Mouse (Mus musculus) layer of hippocampus, adult 8-10 months (tissue): Measurements from ENCODE around the gene Lap3. TPM values are rescaled to one million over a fixed set of nuclear protein-coding genes. Genes with fewer than 3 reads are reported as not detected.

Experiments used
- DNase-seq, 2 experiments: peaks; one replicate each; pipeline ENCODE4 v3.0.0; 2022; ENCODE audit warnings: low spot score in 2 of 2
- total RNA-seq, 4 experiments: library from RNA; stranded (reverse); gene quantifications; 2 replicates each; pipeline ENCODE4 v1.2.4; 2022

The Lap3 gene
- total RNA-seq, 4 experiments from 2014 or later, result 62.0 to 95.0 (median 71.4) TPM

GRCm38 (mm10) chr5:45495429-45495975 is 2.3 kb downstream of the Lap3 start:
- DNase-seq, result no peak

- DNase-seq, result no peak
Measured at GRCm38 (mm10) chr5:45496042-45496441, 2.9 kb downstream of the Lap3 start.

DNA sequence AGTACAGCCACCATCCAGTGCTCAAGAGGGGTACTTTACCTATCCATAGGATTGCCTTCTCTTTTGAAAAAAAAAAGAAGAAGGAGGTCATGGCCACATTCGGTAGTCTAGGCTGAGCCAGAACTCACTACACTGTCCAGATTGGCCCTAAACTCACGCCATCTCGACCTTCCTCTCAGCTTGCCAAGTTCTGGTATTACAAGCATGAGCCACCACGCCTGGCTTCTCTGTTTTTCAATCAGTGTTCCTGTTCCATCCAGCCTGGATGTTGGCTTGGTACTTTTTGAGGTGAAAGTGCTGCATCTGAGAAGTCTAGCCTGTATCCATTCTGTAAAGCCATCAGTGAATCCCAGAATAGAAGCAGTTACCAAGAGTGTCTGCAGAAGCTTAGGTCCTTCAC is 3.3 kb downstream of the Lap3 start:
- DNase-seq, result no peak

GRCm38 (mm10) chr5:45496930-45497550 is 3.9 kb downstream of the Lap3 start:
- DNase-seq, result no peak

DNA sequence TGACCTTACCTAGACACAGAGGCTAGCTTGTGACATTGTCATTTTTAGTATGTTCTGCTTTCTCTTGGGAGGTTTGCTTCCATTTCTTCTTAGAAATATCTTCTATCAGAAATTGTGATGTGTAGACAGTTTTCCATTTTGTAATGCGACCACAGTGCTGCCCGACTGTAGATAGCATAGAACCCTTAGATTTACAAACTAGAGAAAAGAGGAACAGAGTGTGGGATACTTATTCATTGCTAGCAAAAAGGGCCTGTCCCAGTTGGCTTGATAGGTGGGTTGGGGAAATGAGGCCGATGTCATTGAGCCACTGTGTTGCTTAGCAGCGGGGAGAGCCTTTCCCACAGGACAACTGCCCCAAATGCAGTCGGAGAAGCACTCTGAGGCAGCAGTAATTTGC is 4.4 kb downstream of the Lap3 start:
- DNase-seq, result no peak

DNA sequence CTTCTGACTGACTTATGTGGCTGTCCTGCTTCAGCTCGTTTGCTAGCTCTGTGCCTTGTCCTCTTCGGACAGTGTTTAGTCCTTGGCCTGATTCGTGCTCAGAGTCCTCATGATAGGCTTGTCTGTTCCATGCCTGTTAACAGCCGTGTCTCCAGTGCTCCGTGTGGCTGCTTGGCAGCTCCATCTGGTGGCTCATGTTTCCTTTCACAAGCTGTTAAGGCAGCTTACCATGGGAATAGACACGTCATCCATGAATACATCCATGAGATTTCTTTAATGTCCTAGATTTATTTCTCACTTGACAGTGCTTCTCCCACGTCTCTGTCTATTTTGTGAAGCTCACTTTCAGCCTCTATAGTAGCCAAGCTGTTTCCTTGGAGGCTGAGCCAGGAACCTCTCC is 16.9 kb downstream of the Lap3 start:
- DNase-seq, result peak; percentile 30 to 31

DNA sequence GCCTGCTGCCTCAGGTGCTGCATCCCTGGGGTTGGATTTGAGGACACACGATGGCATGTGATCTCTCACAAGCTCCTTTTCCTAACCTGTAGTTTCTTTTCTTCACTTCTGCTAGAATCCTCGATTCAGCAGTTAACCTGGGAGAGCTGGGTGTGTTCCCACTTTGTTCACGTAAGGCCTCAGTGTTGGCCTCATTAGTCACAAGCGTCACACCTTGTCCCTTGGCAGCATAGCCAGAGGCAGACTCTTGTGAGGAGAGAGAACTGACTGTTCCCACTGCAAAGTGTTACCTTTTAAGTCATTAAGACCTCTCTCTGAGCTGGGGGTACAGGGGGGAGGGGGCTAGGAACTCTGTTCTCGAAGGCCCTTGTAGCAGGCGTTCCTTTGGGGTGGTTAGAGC is 19.7 kb downstream of the Lap3 start:
- no peak for DNase-seq

DNA sequence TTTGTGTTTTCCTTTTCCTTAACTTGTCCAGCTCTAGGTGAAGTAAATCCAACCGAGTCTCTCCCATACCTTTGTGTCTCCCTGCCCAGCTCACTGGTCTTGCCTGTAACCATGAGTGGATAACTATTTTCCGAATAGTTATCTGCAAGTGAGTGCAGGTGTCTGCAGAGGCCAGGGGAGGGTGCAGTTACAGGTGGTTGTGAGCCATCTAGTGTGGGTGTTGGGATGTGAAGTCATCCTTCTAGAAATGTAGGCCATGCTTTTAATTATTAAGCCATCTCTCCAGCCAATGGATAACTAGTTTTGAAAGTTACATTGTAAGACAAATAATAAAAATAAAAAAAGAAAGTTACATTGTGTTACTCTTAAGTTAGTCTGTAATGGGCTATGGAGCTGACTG is 20.3 kb downstream of the Lap3 start:
- no peak for DNase-seq

DNA sequence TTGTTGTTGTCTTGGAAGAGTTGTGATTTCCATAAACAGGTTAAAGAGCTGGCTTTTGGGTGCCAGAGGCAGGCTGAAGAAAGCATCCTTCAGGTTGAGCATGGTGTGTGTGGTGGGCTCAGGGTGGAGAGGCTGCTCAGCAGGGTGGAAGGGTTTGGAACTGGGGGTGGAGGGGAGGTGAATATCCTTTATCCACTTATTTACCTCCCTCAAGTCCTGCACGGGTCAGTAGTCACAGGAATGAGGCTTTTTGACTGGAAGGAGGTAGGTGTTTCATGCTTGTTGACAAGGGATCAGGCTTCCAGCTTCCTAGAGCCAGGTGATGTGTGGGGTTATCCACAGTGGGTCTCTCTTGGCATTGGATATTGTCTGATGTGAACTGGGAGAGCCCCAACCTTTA is 21.4 kb downstream of the Lap3 start:
- no peak for DNase-seq

DNA sequence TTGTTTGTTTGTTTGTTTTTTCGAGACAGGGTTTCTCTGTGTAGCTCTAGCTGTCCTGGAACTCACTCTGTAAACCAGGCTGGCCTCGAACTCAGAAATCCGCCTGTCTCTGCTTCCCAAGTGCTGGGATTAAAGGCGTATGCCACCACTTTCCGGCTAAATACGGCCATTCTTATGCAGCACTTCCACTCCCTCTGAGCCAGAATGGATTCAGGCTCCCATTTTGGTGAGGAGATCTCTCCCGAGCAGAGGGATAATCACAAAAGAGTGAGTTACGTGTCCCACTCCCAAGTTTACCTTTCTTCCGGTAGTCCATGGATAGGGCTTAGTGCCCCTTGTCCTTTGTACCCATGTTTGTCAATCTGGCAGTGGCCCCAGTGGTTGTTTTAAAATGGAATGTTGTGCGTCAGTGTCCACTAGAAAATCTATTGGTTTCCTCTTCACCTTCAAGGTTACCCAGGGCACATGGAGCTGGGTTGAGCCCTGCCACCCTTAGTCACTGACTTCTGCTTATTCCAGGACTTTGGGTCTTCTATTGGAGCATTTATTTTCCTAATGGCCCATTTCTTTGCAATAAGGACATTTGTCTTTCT is 22.1 kb downstream of the Lap3 start:
- no peak for DNase-seq

GRCm38 (mm10) chr5:45519960-45520808 is 27.0 kb downstream of the Lap3 start, which contains the start of gene Med28:
Med28 (plus strand) TSS chr5:45520229.
- peak; percentile 90 to 96 for DNase-seq

GRCm38 (mm10) chr5:45520809-45521110 is 27.6 kb downstream of the Lap3 start:
- DNase-seq, result no peak

GRCm38 (mm10) chr5:45521601-45522000 is 28.4 kb downstream of the Lap3 start:
- no peak for DNase-seq

GRCm38 (mm10) chr5:45525101-45525500 is 31.9 kb downstream of the Lap3 start:
- no peak for DNase-seq

DNA sequence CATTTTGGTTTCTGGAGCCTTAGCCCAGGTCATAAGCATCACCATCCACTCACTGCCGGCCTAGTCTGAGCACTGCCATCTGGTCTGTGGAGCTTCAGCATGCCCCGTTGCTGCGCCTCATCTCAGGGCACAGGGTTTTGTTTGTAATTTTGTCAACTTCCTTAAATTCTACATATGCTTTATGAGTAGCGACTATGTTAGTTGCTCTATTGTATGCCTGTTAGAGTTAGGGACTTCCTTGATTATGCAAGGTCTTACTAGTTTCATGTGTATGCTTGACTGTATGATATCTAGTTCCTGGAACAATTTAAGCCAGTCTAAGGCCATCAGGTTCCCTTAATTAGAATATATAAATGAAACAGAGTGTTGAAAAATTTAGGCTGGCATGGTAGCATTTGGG is 33.2 kb downstream of the Lap3 start:
- DNase-seq, result no peak

GRCm38 (mm10) chr5:45529696-45530095 is 36.5 kb downstream of the Lap3 start:
- no peak for DNase-seq

DNA sequence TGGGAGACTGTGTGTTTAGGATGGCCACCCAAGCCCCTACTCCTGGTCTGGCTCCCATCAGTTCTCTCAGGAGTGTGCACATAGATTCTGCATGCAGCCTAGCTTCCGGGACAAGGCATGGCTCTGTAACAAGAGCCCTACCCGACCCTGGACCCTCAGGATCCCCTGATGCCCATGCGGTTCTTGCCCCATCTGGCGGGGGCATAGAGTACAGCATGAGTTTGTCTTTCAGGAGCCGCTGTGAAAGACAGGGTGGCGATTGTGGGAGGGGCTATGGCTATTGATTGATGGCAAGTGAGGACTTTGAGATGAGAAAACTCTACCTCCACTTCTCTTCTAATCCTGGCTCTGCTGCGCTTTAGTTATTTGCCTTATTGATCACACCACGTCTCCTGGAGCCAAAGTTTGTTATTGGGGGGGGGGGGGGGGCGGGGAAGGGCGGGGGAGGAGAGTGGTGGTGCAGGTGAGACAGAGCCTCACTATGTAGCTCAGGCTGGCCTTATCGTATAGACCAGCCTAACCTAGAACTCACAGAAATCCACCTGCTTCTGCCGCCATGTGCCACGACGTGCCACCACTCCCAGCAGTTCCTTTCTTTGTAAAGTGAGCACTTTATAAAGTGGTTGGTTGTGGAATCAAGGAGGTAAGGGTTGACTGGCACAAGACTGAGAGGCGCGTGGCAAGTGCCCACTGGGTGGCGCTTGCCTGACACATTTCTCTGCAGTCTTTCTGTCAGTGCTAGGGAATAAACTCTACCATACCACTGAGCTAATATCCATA is 41.3 kb downstream of the Lap3 start:
- DNase-seq, result peak; percentile 60 to 76

DNA sequence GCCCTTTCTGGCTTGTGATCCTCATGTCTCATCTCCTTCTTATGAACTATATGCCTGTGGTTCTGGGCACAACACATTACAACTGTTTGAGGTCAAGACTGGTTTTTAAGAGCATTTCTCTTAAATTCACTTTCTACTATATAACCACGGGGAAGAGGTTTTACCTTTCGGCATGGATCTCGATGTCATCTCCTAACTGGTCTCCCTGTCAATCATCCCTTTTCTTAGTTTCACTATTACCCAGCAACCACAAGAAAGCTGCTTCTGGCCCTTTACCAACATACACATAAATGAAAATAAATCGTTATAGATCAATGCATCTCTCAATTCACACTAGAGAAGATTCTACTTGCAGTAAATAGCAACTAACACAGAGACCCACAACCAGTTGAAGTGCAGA is 42.0 kb downstream of the Lap3 start:
- no peak for DNase-seq

DNA sequence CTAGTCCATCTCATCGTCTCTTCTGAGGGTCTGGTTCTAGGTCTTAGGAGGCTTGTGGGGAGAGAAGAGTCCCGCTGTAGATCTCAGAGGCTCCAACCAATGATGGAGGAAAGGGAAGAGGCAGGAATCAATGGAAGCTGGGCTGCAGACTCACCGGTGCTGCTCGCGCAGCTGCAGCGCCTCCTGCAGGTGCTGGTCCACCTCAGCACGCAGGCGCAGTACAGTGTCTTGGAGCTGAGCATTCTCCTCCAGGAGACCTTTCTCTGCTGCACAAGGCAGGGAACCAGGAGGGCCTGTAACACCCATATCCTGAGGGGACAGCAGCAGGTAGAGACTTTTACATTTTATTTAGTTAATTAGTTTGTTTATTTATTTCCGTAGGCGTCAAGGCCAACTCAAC is 46.3 kb downstream of the Lap3 start:
- DNase-seq, result no peak

DNA sequence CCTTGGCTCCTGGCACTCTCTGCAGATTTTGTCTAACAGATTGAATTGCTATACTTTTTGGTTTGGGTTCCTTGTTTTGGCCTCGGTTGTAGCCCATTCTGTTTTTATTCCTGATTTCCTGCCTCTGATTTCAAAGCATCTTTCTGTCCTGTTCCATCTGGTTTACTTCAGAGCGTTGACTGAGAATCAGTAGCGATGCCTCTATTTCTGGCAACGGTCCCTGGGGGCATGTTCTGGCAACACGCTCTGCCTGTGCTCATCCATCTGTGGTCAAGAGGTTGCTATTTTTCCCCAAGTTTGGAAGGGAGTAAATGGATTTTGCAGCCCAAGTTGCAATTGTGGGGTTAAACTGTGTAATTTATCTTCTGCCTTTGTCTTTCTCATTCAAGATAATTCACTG is 50.2 kb downstream of the Lap3 start:
- no peak for DNase-seq

GRCm38 (mm10) chr5:45549586-45549985 is 56.4 kb downstream of the Lap3 start:
- no peak for DNase-seq
